Mouse (Mus musculus) G1E-ER4 (cell line): ENCODE data around the gene Gm17657. TPM values are rescaled to one million over a fixed set of nuclear protein-coding genes. Genes with fewer than 3 reads are reported as not detected.

ENCODE experiments used
- GATA1 ChIP-seq: IDR thresholded peaks from one replicate; pipeline ENCODE4 v1.8.0; 2012; ENCODE audit warnings: low read length, inconsistent platforms
- polyA plus RNA-seq: library from polyadenylated mRNA; stranded (reverse); fragments of >175 nt; gene quantifications from 2 replicates; pipeline ENCODE4 v1.2.3, GENCODE M21; 2012

Gene Gm17657
- polyA plus RNA-seq = not detected in 2 replicates

GRCm38 (mm10) chr17:29549543-29550428, at the start of gene Gm17657, which contains the start of gene Tbc1d22b:
Gm17657 (minus strand) TSS chr17:29549638.
Tbc1d22b (plus strand) TSS chr17:29549785.
- TF ChIP-seq GATA1 = no peak

GRCm38 (mm10) chr17:29599051-29599450, 49.6 kb upstream of the Gm17657 start:
- TF ChIP-seq GATA1 = no peak

- TF ChIP-seq GATA1 = no peak
Observed at GRCm38 (mm10) chr17:29596771-29597132, 47.3 kb upstream of the Gm17657 start.

GRCm38 (mm10) chr17:29595891-29596770, 46.7 kb upstream of the Gm17657 start:
- TF ChIP-seq GATA1 = no peak

GRCm38 (mm10) chr17:29589221-29589898, 39.9 kb upstream of the Gm17657 start:
- TF ChIP-seq GATA1 = no peak

- TF ChIP-seq GATA1 = no peak
Observed at GRCm38 (mm10) chr17:29586921-29587320, 37.5 kb upstream of the Gm17657 start.

- no peak for TF ChIP-seq GATA1
Observed at GRCm38 (mm10) chr17:29585446-29585845, 36.0 kb upstream of the Gm17657 start.

- TF ChIP-seq GATA1 = no peak
Observed at GRCm38 (mm10) chr17:29584737-29585136, 35.3 kb upstream of the Gm17657 start.

- no peak for TF ChIP-seq GATA1
Observed at GRCm38 (mm10) chr17:29584306-29584705, 34.9 kb upstream of the Gm17657 start.

- TF ChIP-seq GATA1 = no peak
Observed at GRCm38 (mm10) chr17:29583569-29583968, 34.1 kb upstream of the Gm17657 start.

GRCm38 (mm10) chr17:29579579-29580126, 30.2 kb upstream of the Gm17657 start:
- TF ChIP-seq GATA1 = no peak

GRCm38 (mm10) chr17:29569831-29570230, 20.4 kb upstream of the Gm17657 start:
- TF ChIP-seq GATA1 = no peak

GRCm38 (mm10) chr17:29568435-29568834, 19.0 kb upstream of the Gm17657 start:
- no peak for TF ChIP-seq GATA1

- no peak for TF ChIP-seq GATA1
Observed at GRCm38 (mm10) chr17:29565521-29565920, 16.1 kb upstream of the Gm17657 start.

GRCm38 (mm10) chr17:29558476-29558875, 9.0 kb upstream of the Gm17657 start:
- no peak for TF ChIP-seq GATA1
